Mouse (Mus musculus) left cerebral cortex, postnatal 14 days (tissue): ENCODE results near the gene Ube3a. TPM values are rescaled to one million over a fixed set of nuclear protein-coding genes. Genes with fewer than 3 reads are reported as not detected.

Experiments
- DNase-seq, 2 experiments: peaks; one replicate each; pipeline ENCODE4 v3.0.0; 2021 to 2022; ENCODE audit warnings: low spot score in 2 of 2, mixed read lengths in 1 of 2
- intact Hi-C: fragments of 180-260 bp; cut with DNase I; formaldehyde crosslinking; loops from one replicate; pipeline ENCODE4 v1.15.1; 2025
- long read RNA-seq, 2 experiments: library from polyadenylated mRNA; stranded (forward); transcript quantifications; one replicate each; pipeline ENCODE4 v2.0.0; 2021
- total RNA-seq, 2 experiments: library from RNA; stranded (reverse); gene quantifications; 2 replicates each; pipeline ENCODE4 v1.2.3; 2021

Gene Ube3a
- total RNA-seq: 100 to 1,000 TPM; 118 to 132 TPM
- long read RNA-seq, experiment 1, full-length matches to known transcripts: 71 of 103 reads
- long read RNA-seq, experiment 1, partial matches to known transcripts: 6 of 103 reads
- long read RNA-seq, experiment 1, other reads (novel, unspliced or antisense): 26 of 103 reads
- long read RNA-seq, experiment 2, full-length matches to known transcripts: 67 of 88 reads
- long read RNA-seq, experiment 2, partial matches to known transcripts: 3 of 88 reads
- long read RNA-seq, experiment 2, other reads (novel, unspliced or antisense): 18 of 88 reads

DNA sequence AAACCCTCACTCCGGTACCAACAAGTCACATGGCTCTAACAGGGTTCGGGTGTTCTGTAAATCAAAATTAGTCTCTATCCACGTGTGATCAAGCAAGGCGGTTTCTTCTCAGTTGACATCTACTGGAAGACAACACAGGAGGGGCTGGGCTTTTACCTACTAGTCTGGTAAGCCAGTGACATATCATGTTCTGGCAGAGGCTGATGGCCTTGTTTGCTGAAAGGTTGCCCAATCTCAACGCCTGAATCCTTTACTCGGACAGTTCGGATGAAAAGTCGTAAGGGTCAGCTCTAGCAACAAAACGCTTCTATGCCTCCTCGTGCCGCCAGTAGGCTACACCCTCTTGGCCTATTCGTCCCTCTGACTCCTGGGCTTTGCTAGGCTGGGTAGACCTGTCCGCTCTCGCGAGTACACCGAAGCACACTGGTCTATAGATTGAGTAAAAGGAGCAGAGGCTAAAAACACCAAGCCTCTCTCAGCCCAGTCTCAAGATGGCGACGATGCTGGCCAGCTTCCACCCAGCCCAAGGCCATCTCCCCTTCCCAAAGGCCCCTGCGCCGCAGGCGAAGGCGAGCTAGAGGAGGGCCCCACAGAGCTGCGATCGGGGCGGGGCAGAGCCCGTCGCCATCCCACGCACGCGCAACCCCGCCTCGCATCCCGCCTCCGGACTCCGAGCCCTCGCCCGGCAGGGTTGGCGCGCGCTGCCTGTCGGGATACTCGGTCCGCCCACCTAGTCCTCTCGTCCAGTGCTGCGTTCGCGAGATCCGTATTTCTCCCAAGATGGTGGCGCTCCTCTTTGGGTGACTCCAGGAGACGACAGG is at the start of gene Ube3a:
Ube3a (plus strand) TSS at position 706 of the 821 bp plus-strand sequence.
- intact Hi-C loops: no loop called here
- peak; percentile 97 to 98 for DNase-seq

DNA sequence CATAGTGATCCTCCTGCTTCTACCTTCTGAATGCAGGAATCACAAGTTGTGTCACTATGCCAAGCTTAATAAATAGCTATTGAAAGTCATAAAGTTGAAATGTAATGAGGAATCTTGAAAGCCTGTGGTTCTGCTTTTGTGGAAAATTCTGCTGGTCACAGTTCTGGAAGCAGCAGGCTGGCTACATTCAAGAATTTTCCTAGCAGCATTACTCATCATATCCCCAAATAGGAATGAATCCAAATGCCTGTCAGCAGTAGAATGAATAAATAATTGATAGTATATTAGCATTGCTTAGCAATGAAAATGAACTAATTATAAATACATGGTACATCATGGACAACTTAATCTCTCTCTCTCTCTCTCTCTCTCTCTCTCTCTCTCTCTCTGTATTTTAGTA is 35.7 kb upstream of the Ube3a start:
- intact Hi-C loops: no loop called here
- DNase-seq: no peak

DNA sequence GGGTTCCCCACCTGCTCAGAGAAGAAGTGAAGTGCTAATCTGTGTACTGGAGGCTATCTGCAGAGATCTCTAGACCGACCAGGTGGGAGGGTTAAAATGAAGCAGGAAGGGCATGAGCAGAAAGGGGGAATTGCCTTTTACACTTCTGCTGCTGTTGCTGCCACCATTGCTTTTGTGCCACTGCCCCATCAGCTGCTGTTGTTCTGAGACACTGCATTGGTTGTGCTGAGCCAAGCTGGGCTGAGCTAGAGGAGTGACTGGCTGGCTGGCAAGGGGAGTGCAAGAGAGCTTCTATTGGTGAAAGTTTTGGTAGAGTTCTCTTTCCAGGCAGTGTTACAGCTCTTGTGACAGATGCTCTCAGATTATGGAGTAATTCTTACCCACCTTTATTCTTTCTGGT is 13.6 kb upstream of the Ube3a start:
- intact Hi-C loops: no loop called here

GRCm38 (mm10) chr7:59221244-59221643 is 7.3 kb upstream of the Ube3a start:
- no peak for DNase-seq
- intact Hi-C loops: no loop called here

More for the DNA sequence above, 13.6 kb upstream of the Ube3a start:
- no peak for DNase-seq

DNA sequence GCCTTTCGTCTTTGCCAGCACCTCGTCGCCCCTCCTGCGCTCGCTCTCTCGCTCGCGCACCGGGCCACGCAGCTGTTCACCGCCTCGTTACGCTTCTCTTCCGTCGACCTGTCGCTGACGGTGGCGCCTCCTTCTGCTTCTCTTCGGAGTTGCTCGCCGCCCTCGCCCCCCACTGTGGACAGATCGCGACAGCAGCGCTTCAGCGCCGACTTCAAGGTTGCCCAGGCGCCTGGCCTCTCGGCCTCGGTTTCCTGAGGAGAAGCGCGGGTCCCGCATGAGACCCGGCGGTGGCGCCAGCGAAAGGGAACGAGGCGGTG is 274 bp downstream of the Ube3a start:
- intact Hi-C loops: no loop called here
- no peak for DNase-seq

GRCm38 (mm10) chr7:59229183-59229911 is 797 bp downstream of the Ube3a start:
- DNase-seq: peak; percentile 62 to 65
- intact Hi-C loops: no loop called here

- no peak for DNase-seq
- intact Hi-C loops: no loop called here
Measured at GRCm38 (mm10) chr7:59230304-59230703, 1.8 kb downstream of the Ube3a start.

- intact Hi-C loops: no loop called here
- no peak for DNase-seq
Measured at GRCm38 (mm10) chr7:59230768-59231167, 2.2 kb downstream of the Ube3a start.

GRCm38 (mm10) chr7:59231960-59232359 is 3.4 kb downstream of the Ube3a start:
- intact Hi-C loops: no loop called here
- no peak for DNase-seq

DNA sequence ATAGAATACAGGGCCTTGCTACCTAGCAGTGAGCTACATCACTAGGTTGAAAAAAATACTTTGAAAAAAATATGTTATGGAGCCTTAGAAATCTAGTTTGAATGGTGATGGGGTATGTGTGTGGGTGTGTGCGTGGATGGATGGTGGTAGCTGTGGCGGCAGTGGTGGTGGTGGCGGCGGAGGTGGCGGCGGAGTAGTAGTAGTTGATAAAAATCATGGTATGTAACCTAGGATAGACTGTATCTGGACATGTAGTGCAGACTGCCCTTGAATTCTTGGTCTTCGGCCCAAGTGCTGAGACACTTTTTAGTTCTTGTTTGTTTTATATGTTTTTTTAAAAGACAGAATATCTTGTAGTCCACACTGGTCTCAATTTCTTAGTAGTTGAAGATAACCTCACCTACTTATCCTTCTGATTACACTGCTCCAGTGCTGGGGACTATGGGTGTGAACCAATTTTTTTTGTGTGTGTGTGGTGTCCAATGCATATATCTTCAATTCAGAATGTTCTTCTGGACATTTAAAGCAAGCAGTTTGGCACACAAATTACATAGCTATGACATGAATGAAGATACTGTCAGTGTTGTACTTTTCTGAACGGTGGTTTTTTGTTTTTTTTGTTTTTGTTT is 6.3 kb downstream of the Ube3a start:
- intact Hi-C loops: no loop called here
- no peak for DNase-seq

GRCm38 (mm10) chr7:59243257-59243656 is 14.7 kb downstream of the Ube3a start:
- DNase-seq: no peak
- intact Hi-C loops: no loop called here

- intact Hi-C loops: no loop called here
- DNase-seq: no peak
Measured at GRCm38 (mm10) chr7:59245541-59245940, 17.0 kb downstream of the Ube3a start.

DNA sequence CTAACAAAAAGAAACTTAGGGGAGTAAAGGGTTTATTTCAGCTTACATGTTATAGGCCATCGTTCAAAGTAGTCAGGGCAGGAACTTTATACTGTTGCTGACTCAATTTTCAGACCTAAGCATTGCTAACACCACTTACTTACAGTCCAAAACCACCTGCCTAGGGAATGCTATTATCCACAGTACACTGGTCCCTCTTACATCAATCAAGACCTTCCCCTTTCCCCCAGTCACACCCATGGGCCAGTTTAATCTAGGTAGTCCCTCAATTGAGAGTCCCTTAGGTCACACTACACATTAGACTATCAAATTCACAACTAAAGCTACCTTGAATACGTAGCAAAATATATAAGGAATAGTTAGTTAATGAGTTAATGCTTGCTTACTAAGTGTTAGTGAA is 24.8 kb downstream of the Ube3a start:
- intact Hi-C loops: no loop called here
- no peak for DNase-seq

GRCm38 (mm10) chr7:59265538-59265937 is 37.0 kb downstream of the Ube3a start:
- DNase-seq: no peak
- intact Hi-C loops: no loop called here

DNA sequence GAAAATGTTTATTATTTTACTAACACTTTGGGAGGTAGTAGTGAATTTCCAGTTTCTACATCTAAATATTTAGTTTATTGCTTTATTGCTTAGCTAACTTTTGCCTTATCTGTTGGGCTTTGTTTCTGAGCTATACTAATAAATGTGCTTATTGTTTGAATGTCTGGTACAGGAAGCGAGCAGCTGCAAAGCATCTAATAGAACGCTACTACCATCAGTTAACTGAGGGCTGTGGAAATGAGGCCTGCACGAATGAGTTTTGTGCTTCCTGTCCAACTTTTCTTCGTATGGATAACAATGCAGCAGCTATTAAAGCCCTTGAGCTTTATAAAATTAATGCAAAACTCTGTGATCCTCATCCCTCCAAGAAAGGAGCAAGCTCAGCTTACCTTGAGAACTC is 43.2 kb downstream of the Ube3a start:
- DNase-seq: no peak
- intact Hi-C loops: no loop called here

DNA sequence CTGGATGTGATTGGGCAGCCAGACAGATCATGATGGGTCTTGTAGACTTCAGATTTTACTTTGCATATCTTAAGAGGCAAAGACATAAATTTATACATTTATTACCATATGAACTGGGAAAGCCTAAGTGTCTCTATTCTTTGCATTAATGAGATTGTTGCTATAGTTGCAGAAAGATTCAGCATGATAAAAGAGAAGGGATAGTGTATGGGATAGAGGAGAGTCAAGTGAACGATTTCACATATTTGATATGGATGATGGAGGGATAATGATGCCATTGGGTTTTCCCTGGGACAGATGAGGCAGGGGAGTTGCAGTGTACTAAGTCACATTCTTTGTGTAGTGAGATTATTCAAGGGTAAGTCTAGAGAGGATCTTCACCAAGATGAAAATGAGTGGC is 84.0 kb downstream of the Ube3a start:
- intact Hi-C loops: no loop called here
- no peak for DNase-seq

GRCm38 (mm10) chr7:59322759-59323158 is 94.2 kb downstream of the Ube3a start:
- no peak for DNase-seq
- intact Hi-C loops: no loop called here
